Mouse (Mus musculus): ENCODE measurements around the gene Flvcr2.
A peak's percentile ranks its signal among the peaks of the same experiment; 100 is the strongest.
"Not testable (repeated sequence)": the region's sequence is repeated elsewhere in the genome, so short reads cannot be mapped to it uniquely, and the experiment has no call there.

The Flvcr2 gene

DNA sequence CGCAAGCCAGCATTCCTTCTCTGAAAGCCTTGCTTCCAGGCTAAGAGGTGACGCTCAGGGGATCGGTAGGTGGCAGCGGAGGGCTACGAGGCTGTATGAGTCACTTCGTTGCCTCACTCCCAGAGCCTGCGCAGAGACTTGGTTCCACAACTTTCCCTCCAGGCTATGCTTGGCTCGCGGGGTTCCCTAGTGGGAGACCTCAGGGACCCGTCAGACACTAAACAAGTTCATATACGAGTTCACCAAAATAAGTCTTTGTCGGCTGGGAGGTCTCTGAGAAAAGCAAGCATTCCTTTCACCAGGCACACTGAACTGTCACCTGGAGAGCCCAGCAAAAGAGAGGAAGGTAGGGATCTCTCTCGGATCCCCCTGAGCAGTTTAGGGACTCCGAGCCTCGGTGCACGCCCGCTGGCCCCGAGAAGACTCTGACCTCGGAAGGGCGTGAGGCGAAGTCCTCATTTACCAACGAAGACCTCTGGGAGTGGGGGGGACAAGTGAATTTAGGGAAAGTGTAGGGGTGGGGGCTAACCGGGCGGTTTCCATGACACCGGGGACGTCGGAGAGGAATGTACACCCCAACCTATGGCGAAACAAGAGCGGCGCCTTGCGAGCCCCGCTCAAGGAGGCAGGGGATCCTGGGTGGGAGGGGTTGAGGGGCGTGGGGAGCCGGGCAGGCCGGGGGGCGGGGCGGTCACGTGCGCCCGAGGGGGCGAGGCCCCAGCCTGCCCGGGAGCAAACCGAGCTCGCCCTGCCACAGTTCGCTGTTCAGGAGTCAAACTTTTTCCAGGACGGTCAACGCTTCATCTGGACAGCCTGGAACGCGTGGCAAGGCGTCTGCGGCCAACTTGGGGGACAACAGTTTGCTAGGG is at the start of gene Flvcr2:
Gene Flvcr2 (plus strand): TSS at position 713 of the 869 bp plus-strand sequence.
- peak; percentile 12 for DNase-seq (ENCODE audit: low spot score)

- not testable (repeated sequence) for DNase-seq (ENCODE audit: low spot score)
These were observed 48.2 kb upstream of the Flvcr2 start for GRCm38 (mm10) chr12:85698179-85698578.

GRCm38 (mm10) chr12:85700191-85700841 is 46.0 kb upstream of the Flvcr2 start:
- no peak for DNase-seq (ENCODE audit: low spot score)

GRCm38 (mm10) chr12:85700842-85701223 is 45.5 kb upstream of the Flvcr2 start:
- no peak for DNase-seq (ENCODE audit: low spot score)

GRCm38 (mm10) chr12:85702166-85703055 is 43.9 kb upstream of the Flvcr2 start:
- DNase-seq (ENCODE audit: low spot score): no peak

DNA sequence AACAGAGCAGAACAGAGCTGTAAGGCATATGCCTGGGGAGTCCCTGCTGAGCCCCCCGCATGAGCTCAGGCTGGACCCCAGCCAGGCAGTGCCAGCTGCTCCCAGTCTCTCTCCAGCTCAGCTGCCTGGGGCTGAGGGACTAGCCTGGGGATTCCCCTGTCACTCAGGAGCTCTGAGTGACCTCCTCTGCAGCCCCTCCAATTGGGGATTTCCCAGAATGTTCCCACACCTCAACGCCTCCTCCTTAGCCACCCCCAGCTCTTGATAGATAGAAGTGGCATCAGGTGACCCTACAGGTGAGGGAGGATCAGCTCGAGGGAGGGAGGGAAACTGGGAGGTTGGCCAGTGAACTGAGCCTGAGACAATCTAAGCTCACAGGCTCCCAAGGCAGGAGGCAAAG is 42.8 kb upstream of the Flvcr2 start:
- no peak for DNase-seq (ENCODE audit: low spot score)

DNA sequence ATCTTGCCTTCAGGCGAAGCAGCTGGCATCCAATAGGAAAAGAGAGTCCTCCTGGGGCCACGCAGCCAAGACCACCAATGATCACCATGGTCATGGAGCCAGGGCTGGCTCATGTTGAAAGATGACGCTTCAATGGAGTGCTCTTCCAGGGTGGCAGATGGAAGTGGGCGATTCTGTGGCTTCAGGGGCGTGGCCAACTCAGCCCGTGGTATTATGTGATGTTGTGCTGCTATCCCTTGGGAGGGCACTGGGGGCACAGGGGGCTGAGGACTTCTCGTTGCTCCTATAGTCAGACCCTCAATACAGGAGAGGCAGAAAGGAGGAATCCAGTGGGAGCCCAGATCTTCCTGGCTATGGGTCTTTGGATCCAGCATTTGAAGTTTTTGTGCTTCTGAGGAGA is 41.8 kb upstream of the Flvcr2 start:
- no peak for DNase-seq (ENCODE audit: low spot score)

- peak; percentile 78 for DNase-seq (ENCODE audit: low spot score)
These were observed 41.1 kb upstream of the Flvcr2 start for GRCm38 (mm10) chr12:85705002-85705830.

- DNase-seq (ENCODE audit: low spot score): peak; percentile 6
These were observed 40.4 kb upstream of the Flvcr2 start for GRCm38 (mm10) chr12:85705831-85706530.

DNA sequence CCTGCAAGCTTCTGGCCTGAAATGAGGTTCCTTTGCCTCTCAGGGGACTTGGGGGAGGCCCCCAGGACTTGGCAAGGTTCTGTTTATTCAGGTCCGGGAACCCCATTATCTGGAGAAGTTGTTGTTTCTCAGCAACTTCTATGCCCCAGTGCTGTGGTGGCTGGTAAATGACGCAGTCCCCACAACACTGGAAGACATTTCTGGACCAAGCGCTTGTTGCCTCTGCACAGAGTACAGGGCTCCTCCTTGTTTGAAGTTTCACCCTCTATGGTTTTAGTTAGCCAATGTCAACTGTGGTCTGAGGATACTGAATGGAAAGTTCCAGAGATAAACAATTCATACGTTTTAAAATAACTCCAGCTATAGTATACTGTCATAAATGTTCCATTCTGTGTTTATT is 39.4 kb upstream of the Flvcr2 start:
- DNase-seq (ENCODE audit: low spot score): no peak

DNA sequence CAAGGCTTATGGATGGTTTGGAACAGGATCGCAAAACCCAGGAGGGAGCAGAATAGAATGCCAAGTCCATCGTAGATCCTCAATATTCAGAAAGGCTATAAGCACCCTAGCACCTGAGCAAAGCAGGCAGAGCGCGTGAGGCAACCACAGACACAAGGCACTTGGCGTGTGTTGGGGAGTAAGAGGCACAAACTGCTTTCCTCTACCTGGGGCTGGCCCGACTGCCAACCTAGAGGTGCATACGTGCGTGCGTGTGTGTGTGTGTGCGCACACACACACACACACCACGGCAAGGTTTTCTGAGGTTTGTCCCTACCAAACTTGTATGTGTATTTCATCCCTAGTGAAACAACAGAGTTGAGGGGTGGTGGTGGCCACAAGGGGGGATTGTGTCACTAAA is 38.9 kb upstream of the Flvcr2 start:
- DNase-seq (ENCODE audit: low spot score): no peak

DNA sequence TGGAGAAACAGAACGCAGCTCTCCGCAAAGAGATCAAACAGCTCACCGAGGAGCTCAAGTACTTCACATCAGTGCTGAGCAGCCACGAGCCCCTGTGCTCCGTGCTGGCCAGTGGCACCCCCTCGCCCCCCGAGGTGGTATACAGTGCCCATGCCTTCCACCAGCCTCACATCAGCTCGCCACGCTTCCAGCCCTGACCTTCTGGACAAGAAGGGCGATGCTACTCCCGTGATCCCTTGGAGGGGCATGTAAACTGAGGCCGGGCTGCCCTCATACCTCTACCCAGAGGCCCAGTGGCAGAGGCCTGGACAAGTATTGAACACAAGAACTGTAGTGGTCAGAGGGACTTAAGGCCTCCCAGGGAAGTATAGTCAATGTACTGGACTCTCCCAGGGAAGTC is 37.8 kb upstream of the Flvcr2 start:
- no peak for DNase-seq (ENCODE audit: low spot score)

DNA sequence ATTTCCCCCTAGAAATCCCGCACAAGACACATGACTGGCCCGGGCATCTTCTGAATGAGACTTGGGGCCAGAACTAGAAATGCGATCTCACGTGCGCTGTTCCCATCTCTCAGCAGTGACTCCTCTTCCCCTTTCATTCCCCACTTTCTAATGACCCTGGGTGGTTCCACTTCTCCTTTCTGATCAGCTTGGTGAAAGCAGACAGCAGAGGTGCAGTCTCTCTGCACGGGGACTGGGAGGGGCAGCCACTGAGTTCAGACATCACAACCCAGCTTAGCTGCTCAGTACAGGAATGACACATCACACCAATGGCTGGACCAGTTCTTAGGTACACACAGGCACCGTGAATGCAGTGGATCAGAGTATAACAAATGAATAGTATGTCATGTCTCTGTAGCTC is 35.6 kb upstream of the Flvcr2 start:
- DNase-seq (ENCODE audit: low spot score): no peak

- DNase-seq (ENCODE audit: low spot score): no peak
These were observed 33.8 kb upstream of the Flvcr2 start for GRCm38 (mm10) chr12:85712587-85712986.

DNA sequence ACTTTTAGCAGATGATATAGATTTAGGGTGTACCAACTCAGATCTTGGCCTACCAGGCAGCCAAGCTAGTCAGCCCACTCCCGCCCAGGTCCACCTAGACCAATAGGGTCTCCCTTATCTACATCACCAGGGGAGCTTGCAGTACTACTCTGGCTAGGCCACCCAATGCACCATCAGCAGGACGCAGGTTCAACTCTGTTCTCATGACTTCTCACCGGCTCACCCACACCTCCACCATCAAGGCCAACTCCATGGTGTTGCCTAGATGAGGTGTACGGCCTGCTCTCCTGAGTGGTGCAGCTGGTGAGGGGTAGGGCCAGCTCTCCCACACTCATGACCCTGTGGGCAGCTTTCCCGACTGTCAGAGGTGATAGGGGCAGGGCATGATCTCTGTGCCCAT is 32.2 kb upstream of the Flvcr2 start:
- no peak for DNase-seq (ENCODE audit: low spot score)

GRCm38 (mm10) chr12:85725306-85725705 is 21.0 kb upstream of the Flvcr2 start:
- DNase-seq (ENCODE audit: low spot score): no peak

- no peak for DNase-seq (ENCODE audit: low spot score)
These were observed 19.5 kb upstream of the Flvcr2 start for GRCm38 (mm10) chr12:85726729-85727397.

- DNase-seq (ENCODE audit: low spot score): no peak
These were observed 18.2 kb upstream of the Flvcr2 start for GRCm38 (mm10) chr12:85728181-85728580.

GRCm38 (mm10) chr12:85729022-85729944 is 17.1 kb upstream of the Flvcr2 start:
- DNase-seq (ENCODE audit: low spot score): peak; percentile 55

Data from MN1 (cell line).